ENCODE assay signal across 21 mouse cellular contexts in the genomic region with DNA sequence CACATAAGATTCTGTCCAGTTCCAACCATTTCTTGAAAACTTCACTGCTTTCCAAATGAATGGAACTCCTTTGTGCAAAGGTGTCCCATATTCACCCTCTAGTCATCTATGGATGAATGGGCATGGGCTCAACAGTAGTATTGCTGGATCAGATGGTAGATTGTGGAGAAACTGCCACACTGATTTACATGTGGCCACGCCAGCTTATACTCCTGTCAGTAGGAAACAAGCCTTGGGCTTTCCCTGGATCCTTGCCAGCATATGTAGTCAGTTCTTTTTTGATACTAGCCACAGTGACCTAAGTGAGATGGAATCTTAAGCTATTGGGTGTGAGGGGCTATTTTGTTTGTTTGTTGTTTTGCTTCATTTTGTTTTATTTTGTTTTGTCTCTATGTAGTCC. TPM values are rescaled to one million over a fixed set of nuclear protein-coding genes. Genes with fewer than 3 reads are reported as not detected.
"Had no signal": no experiment of that assay in that cellular context is flagged by ENCODE, and none has a peak within 500 bp of the region (broad histone marks: within the 10 kb centered on the region; RNA-seq: fewer than 3 reads in every experiment).

No protein-coding gene starts in this region.

- DNase-seq: kidney, postnatal 36 days; layer of hippocampus, adult 9-11 months; left cerebral cortex, postnatal 4 days; lung, adult 18-20 months; right cerebral cortex, postnatal 4 days; spleen, adult 18-20 months; thymus, postnatal 25 days had no signal

- H3K9ac ChIP-seq: limb, embryonic 13.5 days; liver, embryonic 14.5 days; midbrain, embryonic 13.5 days; neural tube, embryonic 12.5 days had no signal

- H3K36me3 ChIP-seq: limb, embryonic 13.5 days; midbrain, embryonic 13.5 days; neural tube, embryonic 12.5 days had no signal

- H3K4me1 ChIP-seq: limb, embryonic 13.5 days; midbrain, embryonic 13.5 days; neural tube, embryonic 12.5 days had no signal

- ATAC-seq: midbrain, embryonic 13.5 days had no signal

- H3K27ac ChIP-seq: kidney, postnatal 0 days; limb, embryonic 13.5 days; liver, embryonic 14.5 days; midbrain, embryonic 13.5 days; neural tube, embryonic 12.5 days had no signal

- H3K27me3 ChIP-seq: limb, embryonic 13.5 days; midbrain, embryonic 13.5 days; neural tube, embryonic 12.5 days had no signal

- H3K4me2 ChIP-seq: limb, embryonic 13.5 days; midbrain, embryonic 13.5 days; neural tube, embryonic 12.5 days had no signal

- H3K4me3 ChIP-seq: limb, embryonic 13.5 days; midbrain, embryonic 13.5 days; neural tube, embryonic 12.5 days had no signal

- H3K9me3 ChIP-seq: limb, embryonic 13.5 days; midbrain, embryonic 13.5 days; neural tube, embryonic 12.5 days had no signal

RNA-seq across cellular contexts. Expression of gene Ear6, which starts 11.2 kb away (rescaled TPM):
- total RNA-seq: layer of hippocampus, adult 18-20 months; left cerebral cortex, postnatal 10 days; left cerebral cortex, postnatal 4 days; liver, adult 2 months; neutrophil, adult 5-6 weeks had no signal
- polyA plus RNA-seq: kidney, postnatal 0 days; liver, adult 2 months; lung, embryonic 16.5 days; midbrain, embryonic 13.5 days; neural tube, embryonic 12.5 days; stomach, embryonic 14.5 days; urinary bladder, adult 2 months had no signal

RNA-seq across cellular contexts. Expression of gene AY358078, which starts 42.4 kb away (rescaled TPM):
- total RNA-seq: layer of hippocampus, adult 18-20 months; left cerebral cortex, postnatal 10 days; left cerebral cortex, postnatal 4 days; liver, adult 2 months; monocyte, adult 5-6 weeks; neutrophil, adult 5-6 weeks had no signal
- polyA plus RNA-seq: kidney, postnatal 0 days; limb, embryonic 13.5 days; liver, adult 2 months; liver, embryonic 14.5 days; lung, embryonic 16.5 days; midbrain, embryonic 13.5 days; neural tube, embryonic 12.5 days; stomach, embryonic 14.5 days; thymus, adult 2 months; urinary bladder, adult 2 months had no signal

RNA-seq across cellular contexts. Expression of gene Slc39a2, which starts 50.4 kb away (rescaled TPM):
- total RNA-seq: monocyte, adult 5-6 weeks had no signal
